Mouse (Mus musculus): Measurements from ENCODE around the gene Borcs6.
A peak's percentile ranks its signal among the peaks of the same experiment; 100 is the strongest.

The Borcs6 gene

DNA sequence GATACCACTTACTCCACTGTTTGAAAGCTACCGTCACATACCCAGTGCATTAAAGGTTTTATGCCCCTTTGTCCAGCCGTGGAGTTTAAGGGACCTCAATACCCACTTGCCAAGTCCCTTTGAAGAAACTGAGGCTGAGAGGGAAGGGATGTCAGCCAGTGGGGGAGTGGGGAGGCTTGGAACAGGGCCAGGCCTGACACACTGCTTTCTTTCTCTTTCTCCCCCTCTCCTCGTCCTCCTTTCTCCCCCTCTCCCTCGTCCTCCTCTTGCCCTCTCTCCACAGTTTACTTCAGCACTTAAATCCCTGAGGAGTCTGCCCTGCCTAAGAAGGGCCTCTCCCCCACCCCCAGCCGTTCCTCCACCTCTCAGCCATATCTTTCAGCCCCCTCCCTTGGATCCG lies 30.9 kb downstream of the Borcs6 start:
- DNase-seq: no peak

DNA sequence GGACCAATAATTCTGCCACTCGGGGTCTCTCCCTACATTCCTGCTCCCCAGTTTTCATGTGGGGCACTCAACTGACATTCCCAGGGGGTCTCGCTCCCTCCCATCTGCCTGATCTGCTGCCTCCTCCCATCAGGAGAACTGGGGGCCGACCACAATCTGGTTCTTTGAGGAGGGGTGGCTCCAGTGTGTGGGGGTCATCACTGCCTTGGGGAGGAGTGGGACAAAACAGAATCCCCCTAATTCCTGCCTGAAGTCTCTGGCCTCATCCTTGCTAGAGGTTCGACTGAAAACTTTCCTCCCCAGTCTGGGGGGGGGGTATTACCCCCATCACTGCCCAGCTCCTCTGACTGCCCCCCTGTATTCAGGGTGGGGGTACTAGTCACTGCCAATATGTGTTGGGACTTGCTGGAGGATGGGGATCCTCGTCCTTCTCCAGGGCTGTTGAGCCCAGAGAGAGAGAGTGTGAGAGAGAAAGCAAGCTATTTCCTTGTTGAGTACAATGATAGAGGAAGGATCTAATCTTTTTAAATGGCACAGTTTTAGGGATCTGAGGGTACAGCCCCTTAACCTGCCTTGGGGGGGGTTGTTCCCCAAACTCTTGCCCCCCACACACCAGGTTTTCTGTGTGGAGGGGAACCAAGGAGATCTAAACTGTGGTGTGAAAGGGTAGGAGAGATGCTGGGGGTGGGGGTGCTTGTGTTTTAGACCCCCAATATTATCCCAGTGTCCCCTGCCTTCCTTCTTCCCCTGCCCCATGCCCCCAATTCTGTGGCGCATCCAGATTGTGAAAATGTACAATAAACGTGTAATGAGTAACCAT lies 32.3 kb downstream of the Borcs6 start:
- no peak for DNase-seq

DNA sequence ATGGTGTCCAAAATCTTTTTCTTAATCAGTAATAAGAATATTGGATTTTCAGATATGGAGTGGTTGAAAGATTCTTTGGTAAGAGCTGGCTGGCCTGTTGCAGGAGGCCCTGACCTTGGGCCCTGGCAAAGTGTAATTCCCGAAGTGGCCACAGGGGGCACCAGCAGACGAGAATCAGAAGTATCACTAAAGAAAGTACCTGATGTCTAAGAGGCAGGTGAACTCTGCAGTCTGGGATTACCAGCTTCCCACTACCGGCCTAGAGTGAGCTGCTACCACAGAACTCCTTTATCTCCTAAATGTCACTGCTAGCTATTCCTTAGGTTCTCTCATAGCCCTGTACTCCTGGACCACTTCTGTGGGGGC lies 32.9 kb downstream of the Borcs6 start:
- DNase-seq: peak; percentile 92 to 95

DNA sequence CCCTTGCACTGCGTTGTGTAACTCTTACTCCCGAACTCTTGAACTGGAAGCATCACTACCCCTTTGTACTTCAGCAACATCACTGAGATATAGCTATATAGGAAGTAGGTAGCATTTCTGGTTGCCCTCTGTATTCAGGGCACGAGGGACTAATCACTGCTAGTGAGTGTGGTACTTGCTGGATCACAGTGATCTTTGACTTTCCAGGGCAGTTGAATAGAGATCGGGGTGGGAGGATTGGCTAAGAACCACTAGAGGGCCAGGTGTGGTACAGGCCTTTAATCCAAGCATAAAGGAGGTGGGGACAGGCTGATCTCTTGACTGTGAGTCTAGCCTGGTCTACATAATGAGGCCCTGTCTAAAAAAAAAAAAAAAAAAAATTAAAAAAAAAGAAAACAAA lies 33.4 kb downstream of the Borcs6 start:
- DNase-seq: no peak

DNA sequence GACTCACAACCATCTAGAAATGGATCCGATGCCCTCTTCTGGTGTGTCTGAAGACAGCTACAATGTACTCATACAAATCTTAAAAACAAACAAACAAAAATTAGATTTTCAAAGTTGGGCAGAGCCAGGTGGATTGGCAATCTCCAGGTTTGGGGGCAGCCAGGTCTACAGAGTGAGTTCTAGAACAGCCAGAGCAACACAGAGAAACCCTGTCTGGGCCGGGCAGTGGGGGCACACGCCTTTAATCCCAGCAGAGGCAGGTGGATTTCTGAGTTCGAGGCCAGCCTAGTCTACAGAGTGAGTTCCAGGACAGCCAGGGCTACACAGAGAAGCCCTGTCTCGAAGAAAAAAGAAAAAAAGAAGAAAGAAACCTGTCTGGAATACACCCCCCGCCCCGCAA lies 34.3 kb downstream of the Borcs6 start:
- peak in 1 of 2 experiments; percentile 15 for DNase-seq

DNA sequence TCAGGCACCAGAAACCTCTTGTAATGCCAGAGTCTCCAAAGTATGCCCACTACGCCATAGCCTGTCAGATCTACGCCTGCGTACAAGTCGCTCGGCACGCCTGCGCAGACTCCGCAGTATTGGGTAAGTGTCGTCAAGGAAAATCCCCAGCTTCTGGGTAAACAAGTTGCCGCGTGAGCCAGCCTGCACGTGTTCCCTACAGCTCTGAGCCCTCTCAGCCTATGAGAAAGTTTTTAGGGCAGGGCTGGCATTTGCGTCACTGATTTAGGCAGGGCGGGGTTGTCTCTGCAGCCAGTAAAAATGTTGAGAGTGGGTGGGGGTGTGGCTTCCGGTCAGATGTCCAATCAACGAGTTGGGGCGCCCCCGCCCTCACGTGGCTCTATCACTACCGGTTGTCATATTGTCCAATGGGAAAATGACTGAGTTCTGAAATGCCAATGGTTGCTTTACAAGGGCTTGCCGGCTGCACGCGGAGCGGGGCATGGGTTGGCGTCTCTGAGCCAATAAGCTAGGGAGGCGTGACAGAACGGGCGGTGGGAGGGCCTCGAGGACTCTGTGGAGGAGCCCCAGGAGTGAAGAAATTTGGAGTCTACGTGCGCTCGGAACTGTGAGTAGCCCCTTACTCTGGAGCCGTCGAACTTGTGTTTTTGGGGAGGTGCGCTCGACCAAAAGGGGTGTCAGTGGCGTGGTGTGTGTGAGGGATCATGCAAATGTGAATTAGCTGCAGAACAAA lies 35.3 kb downstream of the Borcs6 start, which contains the start of gene Per1:
Per1 (plus strand) TSS at position 521 of the 733 bp plus-strand sequence.
- DNase-seq: peak; percentile 98 to 99

DNA sequence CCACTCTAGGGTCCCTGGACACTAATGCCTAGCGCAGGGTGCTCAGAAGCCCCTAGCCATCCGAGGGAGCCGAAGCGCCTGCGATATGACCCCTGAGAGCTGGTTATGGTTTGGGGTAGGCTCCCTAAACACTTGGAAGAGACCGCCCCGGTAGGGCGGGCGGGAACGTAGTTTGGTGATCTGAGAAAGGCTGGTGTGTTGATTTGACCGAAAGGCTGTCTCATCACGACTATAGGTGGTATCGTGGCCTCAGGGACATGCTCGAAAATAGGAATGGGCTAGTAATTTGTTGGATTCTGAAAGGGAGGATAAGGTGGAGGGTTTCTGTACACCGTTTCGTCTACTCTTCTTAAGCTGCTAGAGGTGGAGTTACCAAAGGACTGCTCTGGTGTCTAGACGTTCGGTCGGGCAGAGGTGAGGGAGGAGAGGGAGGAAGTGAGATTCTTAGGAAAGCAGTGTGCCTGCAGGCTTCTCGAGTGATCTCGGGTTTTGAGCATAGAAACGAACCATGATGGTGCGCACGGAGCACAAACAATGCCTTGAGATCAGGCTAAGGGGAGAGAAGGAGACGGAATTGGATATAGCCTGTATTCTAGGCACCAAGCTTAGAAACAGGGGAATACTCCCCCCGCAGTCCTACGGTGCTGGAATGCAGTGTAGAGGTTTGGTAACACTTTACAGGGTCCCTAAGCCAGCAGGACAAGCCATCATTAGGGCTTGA lies 36.2 kb downstream of the Borcs6 start:
- DNase-seq: peak in 1 of 2 experiments; percentile 2

DNA sequence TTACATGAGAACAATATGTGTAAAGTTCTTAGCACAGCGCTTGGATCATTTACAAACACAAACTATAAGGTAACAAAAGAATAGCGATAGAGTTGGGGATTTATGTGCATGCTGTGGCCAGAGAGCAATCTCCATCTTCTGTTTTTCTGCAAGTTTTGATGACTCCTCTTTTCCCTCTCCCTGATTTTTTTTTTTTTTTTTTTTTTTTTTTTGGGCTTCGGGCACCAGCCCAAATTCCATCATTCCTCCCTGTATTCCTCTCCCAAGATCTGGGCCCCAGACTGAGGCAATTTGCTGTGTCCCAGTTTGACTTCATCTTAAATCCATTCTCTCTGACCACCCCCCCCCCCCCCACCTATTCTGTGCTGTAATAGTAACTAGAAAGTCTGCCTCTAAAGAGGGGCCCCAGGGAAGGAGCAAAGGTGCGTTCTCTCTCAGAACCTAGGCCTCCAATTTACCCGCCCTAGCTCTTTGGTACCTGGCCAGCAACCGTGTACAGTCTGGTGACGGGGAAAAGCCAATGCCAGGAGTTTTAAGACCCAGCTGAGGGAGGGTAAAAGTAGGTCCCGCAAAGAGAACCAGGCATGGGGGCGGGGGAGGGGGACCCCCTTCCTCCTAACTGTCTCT lies 37.0 kb downstream of the Borcs6 start:
- DNase-seq: peak in 1 of 2 experiments; percentile 23

DNA sequence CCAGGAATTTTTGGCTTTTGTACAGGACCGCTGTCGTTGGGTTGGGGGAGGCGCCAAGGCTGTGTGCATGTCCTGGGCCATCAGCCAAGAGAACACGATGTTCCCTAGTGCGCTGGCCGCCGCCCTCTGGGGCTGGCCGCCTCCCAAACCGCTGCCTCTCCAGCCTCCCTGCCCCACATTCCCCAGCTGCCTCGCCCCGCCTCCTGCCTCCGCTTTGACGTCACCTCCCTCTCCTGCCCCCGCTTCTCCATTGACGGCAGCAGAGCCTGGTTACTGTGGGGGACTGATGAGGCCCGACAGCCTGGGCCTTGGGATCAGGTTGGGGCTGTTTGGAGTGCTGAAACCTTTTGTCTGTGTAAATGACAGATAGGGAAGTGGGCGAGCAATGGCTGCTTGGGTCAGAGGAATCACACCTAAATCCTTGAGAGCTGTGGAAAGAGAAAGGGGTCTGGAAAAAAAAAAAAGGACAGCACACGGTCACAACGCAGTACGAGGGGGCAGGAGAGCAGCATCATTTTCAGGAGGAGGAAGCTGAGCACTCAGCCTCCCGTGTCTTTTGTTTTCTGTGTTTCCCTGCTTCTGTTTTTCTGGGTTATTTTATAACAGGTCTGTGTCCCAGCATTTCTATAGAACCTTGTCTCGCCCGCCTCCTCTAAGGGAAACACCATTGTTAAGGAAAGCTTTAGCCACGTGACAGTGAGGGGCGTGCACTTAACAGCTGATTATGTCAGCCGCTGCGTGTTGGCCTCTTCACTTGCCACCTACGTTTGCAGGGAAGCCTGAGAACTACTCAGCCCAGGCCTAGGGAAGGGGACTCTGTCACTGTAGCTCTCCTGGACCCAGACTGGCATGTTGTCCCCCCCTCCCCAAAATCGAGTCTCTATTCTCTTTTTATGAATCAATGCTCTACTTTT lies 37.7 kb downstream of the Borcs6 start:
- DNase-seq: peak; percentile 81 to 82

DNA sequence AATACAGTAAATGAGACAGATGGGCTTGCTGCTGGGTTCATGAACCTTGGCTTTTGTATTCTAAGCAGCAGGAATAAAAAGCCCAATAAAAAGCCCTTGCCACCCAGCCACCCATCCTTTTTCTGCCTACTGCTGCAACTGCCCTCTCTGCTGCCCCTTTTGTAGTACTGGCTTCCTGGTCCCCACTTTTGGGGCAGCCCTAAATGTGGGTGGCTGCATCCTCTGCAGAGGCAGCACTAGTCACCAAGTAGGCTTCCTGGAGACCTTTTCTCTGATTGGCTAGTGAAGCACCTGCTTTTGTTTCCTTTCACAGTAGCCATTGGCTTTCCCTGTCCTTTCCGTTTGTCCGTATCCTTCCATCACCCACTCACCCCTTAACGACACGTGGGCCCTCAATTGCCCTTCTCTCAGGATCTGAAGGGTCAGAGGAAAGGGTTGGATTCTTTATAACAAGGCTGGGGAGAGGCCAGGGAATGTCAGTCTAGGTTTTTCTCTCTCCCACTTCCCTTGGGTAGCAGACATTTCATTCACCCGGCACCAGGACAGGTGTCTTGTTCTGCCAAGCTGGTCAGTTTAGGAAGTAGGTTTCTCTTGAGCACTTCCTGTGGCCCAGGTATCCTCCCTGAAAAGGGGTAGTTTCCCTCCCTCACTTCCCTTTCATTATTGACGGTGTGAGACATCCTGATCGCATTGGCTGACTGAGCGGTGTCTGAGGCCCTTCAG lies 38.7 kb downstream of the Borcs6 start:
- no peak for DNase-seq

DNA sequence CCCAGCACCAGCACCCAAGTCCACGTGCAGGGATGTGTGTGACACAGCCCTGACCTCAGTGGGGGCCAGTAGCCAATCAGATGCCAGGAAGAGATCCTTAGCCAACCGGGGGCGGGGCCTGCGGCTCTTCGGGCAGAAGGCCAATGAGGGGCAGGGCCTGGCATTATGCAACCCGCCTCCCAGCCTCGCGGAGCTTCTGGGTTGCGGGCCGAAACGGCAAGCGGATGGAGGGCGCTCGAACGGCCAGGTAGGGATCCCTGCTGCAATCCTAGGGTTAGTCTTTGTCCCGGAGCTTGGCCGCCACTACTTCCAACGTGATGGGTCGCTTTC lies 39.2 kb downstream of the Borcs6 start:
- DNase-seq: peak; percentile 99

DNA sequence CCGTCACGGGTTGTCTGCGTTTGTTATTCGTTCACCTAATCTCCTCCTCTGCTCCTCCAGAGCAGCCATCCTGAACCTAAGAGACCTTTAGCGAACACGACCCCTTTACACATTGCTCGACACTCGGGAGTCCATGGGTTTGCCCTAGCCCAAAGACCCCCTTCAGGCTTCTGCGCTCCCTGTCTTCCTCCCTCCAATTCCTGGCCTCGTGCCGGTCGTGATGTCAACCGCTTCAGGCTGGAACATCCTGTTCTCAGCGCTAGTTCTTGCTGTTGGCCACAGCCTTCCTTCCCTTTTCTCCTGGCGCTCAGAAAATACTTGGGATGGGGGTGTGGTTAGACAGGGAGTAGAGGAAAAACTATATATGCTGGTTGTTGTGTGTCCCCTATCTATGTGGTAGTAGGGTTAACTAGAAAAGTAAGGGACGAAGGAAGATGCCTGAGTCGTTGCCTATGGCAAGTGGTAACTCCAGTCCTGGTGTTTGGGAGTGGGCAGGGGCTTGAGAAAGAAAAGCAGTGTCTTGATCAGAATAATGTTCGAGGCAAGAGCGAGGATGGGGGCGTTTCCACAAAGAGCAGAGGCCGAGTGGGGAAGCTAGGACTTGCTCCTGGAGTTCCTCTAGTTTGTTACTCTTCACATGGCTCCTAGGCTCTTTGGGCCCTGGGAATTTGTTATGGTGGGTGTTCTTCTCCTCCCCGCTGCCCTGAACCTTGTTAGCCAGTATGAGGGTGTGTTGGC lies 39.8 kb downstream of the Borcs6 start:
- peak; percentile 73 to 79 for DNase-seq

DNA sequence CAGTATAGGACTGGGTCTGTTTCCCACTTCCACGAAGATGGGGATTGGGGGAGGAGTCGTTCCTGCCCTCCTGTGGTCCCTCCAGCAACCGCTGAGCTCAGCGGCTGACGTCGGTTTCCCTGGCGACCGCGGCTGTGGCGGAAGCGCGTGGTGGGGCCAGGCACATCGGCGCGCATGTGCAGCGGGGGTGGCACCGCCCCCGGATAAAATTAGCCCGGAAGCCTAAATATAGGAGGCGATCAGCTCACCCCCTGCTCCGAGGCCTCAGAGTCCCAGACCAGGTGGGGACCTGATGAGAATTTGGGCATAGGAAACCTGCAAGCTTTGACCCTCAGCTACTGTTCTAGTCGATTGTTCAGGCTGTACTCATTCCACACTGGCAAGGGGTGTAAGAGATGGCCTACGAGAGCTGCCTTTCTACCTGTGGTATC lies 40.4 kb downstream of the Borcs6 start:
- DNase-seq: peak; percentile 89 to 91

DNA sequence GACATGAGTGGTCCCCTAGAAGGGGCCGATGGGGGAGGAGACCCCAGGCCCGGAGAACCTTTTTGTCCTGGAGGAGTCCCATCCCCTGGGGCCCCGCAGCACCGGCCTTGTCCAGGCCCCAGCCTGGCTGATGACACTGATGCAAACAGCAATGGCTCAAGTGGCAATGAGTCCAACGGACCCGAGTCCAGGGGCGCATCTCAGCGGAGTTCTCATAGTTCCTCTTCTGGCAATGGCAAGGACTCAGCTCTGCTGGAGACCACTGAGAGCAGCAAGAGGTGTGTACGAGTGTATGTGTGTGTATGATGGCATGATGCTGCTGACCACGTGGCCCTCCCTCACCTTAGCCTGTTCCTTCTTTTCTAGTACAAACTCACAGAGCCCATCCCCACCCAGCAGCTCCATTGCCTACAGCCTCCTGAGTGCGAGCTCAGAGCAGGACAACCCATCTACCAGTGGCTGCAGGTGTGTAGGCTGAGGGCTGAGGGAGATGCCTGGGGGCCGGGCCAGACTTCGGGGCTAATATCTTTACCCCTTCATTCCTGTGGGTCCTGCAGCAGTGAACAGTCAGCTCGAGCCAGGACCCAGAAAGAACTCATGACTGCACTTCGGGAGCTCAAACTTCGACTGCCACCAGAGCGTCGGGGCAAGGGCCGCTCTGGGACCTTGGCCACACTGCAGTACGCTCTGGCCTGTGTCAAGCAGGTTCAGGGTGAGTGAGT lies 41.3 kb downstream of the Borcs6 start:
- DNase-seq: no peak

DNA sequence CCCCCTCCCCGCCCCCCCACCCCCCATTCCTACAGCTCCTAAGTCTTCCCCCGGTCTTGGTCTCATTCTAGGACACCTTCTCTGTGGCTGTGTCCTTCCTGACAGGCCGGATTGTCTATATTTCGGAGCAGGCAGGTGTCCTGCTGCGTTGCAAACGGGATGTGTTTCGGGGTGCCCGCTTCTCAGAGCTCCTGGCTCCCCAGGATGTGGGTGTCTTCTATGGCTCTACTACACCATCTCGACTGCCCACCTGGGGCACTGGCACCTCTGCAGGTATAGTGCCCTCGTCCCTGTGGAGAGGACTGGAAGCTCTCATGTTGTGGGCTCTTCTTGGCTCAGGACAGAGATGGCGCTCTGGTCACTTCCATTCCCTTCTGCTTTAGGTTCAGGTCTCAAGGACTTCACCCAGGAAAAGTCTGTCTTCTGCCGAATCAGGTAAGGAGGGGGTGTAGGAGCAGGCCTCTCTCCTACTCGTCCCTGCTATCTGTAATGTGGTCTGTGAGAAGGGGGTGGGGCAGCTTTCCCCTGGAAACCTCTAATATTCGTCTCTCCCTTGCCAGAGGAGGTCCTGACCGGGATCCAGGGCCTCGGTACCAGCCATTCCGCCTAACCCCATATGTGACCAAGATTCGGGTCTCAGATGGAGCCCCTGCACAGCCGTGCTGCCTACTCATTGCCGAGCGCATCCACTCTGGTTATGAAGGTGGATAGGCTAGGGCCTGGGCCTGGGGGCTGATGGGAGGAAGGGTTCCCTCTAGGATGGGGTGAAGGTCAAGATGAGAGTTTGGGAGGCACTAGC lies 42.3 kb downstream of the Borcs6 start:
- DNase-seq: no peak

DNA sequence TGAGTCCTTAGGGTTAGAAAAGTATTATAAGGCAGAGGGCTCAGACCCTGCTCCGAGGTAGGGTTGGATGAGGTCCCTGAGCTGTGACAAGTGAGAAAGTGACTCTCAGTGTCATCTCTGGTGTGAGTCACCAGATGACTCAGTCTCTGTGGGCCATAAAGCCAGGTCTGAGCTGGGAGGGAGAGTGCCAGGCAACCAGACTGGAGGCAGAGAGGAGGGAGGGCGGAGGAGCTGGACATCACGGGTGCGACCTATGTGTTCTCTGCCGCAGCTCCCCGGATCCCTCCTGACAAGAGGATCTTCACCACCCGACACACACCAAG lies 42.8 kb downstream of the Borcs6 start:
- DNase-seq: peak in 1 of 2 experiments; percentile 48

DNA sequence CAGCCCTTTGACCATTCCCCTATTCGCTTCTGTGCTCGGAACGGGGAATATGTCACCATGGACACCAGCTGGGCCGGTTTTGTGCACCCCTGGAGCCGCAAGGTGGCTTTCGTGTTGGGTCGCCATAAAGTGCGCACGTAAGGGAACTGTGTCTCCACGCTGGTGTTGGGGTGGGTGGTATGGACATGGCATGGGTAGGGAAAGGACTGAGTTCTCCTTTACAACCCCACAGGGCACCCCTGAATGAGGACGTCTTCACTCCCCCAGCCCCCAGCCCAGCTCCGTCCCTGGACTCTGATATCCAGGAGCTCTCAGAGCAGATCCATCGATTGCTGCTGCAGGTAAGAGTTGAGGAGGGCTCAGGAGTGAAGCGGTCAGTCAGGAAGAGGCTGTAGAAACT lies 43.6 kb downstream of the Borcs6 start:
- no peak for DNase-seq

DNA sequence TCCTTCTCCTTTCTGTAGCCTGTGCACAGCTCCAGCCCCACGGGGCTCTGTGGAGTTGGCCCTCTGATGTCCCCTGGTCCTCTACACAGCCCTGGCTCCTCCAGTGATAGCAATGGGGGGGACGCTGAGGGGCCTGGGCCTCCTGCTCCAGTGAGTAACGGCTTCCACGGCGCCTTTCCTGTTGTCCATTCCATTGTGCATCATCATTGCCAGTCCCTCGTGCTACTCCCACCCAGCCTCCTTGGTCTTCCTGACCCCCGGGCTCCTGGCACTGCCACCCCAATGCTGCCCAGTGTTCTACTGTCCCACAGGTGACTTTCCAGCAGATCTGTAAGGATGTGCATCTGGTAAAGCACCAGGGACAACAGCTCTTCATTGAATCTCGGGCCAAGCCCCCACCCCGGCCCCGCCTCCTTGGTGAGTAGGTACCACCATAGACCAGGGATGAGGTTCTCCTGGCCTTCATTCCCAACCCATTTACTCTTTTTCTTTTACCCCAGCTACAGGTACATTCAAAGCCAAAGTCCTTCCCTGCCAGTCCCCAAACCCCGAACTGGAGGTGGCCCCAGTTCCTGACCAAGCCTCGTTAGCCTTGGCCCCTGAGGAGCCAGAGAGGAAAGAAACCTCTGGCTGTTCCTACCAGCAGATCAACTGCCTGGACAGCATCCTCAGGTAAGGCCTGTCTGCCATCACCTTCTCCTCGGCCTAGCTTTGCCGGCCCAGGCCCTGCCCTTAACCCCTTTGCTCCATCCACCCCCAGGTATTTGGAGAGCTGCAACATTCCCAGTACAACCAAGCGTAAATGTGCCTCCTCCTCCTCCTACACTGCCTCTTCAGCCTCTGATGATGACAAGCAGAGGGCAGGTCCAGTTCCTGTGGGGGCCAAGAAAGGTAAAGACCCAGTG lies 44.3 kb downstream of the Borcs6 start:
- no peak for DNase-seq
